Mouse (Mus musculus) layer of hippocampus, adult 11-12 months (tissue): ENCODE measurements around the gene Ltbp1.

ENCODE experiments used
- DNase-seq: peaks from one replicate; pipeline ENCODE4 v3.0.0; 2022; ENCODE audit warnings: low spot score

Ltbp1 gene

DNA sequence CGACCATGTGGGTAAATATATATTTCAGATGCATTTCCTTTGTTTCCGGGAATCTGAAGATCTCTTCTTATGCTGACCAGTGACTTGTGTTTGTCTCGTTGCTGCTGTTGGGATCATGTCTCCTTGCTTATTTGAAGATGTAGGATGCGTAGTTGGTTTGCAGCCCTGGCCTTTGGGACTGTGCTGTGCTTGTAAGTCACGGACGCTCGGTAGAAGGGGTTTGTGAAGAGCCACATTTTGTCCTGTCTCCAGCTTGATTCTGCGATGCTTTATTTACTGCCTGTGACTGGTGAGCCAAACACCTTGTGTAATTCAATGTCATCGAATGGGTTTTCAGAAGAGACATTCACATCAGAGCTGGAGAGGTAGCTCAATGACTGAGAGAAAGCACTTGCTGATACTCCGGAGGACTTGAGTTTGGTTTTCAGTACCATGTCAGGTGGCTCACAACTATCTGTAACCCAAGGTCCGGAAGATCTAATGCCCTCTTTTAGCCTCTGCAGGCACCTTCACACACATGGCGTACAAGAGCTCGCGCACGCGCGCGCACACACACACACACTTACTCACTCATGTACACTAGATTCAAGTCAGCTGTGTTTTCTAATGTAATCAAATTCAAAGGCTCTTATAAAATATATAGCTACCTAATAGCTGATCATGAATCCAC, 362.3 kb downstream of the Ltbp1 start:
- DNase-seq: no peak

DNA sequence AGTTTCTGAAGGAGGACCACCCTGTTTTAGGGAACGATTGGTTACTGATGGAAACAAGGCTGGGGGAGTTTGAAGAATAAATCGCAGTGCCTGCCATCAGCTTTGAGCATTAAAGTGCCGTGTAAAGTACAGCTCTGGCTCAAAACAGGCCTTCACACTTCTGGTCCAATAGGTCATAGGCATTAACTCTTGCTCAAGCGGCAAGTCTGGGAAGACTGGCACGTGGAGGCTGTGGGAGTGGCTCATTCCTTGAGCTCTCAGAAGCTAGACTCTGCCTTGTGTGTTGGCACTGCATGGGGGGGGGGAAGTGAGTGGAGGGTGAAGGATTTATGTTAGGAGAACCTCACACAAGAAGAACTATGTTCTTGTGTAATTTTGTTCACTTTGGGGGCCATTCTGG, 363.2 kb downstream of the Ltbp1 start:
- DNase-seq: no peak

DNA sequence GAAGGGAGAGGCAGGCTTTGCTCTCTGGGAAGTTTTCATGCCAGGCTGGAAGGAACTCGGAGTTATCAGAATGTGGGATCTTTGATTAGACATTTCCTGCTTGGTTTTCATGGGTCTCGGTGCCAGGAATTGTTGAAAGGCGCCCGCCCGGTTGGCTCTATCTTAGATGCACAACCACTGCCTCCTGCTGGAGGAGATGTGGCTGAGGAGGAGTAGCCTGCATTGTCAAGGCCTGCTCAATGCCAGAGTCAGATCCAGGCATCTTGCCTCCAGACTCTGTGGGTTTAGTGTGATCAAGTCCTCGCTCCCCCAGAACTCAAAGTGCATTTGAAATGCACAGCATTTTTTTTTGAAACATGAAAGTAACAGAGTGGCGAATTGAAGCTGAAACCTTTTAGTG, 364.0 kb downstream of the Ltbp1 start:
- no peak for DNase-seq

DNA sequence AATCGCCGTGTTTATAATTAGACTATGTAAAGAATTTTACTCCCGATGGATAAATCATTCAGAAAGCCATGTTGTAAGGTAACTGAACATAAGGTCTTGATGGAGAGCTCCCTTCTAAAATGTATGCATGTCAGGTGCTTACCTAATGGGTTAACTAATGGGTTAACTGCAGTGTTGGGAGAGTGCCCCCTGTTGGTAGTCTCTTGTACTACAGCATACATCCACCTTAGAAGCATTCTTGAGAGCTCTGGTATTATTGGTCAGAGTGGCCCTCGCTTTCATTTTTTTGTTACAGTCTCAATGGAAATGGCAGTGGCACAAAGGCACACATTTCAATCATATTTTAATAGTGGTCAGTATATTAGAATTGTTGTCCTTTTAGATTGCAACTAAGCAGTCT, 364.8 kb downstream of the Ltbp1 start:
- DNase-seq: no peak

DNA sequence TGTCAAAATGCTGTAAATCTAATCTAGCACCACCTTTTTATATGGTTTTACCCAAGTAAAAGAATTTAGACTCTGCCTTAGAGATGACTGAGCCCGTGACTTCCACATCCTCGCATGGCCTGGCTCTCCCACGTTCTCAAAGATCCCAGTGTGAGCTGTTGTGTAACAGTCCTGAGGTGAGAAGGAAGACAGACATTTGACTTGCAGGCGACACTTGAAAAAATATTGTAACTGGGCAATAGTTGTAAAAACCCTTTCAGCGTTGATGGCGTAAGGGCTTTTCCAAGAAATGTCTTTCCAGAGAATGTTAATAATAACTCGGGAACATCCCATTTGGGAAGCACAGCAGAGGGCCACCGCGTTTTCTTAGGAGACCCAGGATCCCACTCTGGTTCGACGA, 366.3 kb downstream of the Ltbp1 start:
- no peak for DNase-seq

DNA sequence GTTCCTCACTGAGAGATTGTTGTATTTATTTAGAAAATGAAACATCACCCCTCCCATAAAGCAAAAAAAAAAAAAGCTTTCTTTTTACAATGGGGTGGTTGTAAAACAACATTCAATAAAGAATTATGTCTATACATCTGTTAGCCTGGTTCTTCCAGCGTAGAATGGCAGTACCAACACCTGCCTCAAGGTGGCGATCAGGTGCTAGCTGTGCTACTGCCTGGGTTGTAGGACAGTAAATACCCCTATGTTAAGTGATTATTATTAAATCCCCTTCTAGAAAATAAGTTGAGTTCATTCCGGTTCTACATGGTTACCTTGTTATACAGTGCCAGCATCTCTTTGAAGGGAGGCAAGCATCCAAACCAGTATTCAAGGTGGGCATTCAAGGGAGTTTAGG, 367.0 kb downstream of the Ltbp1 start:
- peak; percentile 57 for DNase-seq

DNA sequence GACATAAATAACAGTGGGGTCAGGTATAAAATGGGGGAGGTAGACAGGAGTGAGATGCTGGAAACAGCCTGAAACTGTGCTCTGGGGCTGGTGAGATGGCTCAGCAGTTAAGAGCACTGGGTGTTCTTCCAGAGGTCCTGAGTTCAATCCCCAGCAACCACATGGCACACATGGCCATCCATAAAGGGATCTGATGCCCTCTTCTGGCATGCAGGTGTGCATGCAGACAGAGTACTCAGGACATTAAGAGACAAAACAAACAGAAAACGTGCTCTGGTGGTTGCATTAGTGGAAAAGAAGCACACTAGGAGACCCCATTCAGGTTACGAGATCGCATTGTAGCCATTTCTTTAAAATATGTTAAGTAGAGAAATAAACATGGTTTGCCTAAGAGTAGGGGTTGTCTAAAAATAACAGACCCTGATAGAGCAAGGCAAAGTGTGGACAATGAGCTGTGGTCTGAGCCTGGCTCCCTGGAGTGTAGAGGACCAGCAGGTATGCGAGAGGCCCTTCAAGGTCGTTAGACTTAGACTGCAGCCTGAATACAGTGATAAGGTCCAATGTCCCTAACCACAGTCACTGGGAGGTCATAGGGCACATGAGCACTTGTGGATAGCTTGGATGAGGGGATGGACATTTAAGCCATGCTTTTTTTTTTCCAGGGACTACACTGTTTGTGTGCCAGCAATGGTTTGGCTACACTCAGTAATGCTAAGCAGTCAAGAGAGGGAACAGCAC, 369.1 kb downstream of the Ltbp1 start:
- DNase-seq: no peak

DNA sequence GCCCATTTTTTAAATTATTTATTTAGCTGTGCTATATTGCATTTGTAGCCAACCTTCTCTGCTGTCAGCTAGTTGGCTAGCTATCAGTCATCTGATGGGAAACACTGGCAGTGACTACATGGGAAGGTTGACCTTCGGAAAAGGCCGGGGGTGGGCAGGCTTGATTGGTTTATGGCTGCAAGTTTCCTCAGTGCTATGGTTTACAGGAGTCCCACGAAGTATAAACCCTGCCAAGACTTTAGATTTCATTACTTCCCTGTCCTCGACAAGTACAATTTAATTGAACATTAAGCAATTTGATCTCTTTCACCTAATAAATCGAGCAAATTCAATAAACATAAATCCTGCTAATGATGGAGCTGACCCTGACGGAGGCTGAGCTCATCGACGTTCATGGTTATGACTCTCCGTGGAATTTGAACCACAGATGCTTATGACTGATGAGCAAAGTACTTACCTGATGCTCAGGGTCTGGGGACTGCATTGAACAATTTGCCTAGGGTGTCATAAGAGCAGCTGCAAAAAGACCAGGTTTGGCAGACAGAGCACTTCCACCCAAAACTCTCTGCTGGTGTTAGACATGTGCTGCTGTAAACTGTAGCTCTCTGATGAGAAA, 373.0 kb downstream of the Ltbp1 start:
- DNase-seq: no peak

DNA sequence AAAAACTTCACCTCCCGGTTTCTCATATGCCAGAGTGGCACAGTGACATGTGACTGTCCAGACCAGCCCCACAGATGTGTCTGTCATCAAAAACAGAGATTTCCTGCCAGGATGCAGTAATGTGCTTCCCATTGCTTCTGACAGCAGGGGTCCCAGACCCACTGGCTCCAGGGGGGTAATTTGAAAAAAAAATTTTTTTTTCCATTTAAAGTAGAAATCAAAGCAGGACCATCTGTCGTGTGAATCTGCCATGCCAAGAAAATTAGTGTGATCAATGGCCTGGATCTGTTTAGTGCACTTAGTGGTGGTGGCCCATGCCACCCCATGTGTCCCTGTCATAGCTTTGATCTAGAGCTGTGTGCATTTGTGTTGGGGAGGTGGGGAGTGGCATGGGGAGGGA, 374.8 kb downstream of the Ltbp1 start:
- no peak for DNase-seq

DNA sequence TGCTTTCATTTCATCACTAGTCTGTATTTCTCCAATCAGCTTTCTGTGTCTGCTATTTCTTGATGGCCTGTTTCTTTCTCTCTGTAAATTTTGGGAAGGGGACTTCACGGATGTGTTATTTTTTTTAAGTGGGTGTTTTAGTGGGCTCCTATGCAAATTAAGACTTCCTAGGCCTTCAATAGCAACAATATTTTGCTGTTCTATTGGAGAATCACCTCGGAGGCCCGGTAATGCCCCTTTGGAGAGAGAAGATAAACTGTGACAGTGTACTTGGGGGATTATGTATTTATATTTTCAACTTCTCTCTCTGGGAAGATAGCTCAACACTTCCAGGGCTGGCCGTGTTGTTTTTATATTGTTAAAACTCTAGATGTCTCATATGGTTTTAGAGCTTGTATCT, 383.0 kb downstream of the Ltbp1 start:
- no peak for DNase-seq

DNA sequence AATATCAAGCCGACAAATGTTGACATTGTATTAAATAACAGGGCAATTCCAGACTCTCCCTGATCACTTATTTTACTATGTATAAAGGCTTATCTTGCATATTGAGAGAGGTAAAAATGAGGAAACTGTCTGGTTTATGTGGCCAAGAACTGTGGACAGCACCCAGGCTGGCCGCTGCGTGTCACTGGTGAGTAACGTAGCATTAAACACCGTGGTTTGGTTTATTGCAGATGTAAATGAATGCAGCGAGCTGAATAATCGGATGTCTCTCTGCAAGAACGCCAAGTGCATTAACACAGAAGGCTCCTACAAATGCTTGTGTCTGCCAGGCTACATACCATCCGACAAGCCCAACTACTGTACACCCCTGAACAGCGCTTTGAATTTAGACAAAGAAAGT, 384.8 kb downstream of the Ltbp1 start:
- DNase-seq: no peak

DNA sequence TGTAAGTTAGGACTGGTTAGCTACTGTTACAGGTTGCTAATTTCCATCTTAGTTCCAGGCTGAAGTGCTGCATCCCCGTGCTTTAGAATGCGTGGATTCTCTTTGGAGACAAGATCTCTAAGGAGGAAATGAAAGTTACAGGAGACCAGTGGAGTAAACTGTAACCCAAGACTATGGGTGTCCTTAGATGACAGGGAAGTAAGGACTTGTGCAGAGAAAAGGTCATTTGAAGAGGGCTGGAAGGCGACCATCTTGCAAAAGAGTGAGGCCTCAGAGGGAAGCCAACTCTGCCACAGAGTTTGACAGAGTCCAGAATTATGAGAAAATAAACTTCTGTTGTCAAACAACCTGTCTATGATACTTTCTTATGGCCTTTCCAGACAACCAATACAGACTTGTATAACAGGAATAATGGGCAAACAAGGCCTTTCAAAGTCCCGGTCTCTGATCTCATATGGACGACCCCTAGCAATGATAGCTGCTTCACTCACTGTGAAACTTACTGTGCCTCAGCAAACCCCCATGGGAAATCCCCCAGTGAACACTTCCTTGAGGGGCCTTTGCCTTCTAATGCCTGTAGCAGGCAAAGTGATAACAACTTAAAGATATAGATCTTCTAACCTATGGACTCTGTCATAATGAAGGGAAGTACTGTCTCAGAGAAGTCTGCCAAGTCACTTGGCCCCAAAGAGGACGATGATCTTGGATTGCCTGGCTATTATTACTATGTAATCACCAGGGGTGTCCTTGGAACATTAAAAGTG, 386.2 kb downstream of the Ltbp1 start:
- no peak for DNase-seq

DNA sequence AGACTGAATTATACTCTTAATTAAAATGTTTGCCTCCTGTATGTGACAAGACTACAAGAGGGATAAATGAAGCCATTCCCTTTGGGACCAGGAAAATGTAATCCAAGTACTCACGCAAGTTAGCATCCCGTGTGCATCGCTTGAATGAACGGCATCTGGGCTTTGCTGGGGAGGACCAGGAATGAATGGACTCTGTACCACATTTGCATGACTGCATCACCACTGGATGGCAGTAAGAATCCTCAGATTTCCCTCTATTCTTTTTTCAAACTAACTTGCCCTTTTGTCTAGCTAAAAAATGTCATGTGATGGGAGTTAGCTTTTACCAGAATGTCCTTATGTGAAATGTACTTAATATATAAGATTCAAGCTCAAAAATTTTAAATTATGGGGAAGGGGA, 401.0 kb downstream of the Ltbp1 start:
- DNase-seq: peak; percentile 46

DNA sequence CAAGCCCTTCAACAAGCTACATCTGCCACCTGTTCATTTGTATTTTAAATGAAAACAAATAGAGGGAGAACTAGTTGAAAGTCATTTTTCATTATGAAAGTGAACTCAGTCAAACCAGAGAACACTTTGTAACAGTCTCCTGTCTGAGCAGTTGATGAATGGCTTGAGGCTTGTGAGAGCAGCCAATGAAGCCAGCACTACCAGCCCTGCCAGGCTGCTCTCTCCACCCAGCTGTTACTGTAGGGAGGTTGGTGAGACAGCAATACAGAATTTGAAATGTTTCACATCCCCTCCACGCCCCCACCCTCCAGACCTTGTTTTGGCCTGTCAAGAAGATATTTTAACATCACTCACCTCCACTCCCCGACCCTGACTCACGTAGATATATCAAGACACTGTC, 411.5 kb downstream of the Ltbp1 start:
- no peak for DNase-seq

DNA sequence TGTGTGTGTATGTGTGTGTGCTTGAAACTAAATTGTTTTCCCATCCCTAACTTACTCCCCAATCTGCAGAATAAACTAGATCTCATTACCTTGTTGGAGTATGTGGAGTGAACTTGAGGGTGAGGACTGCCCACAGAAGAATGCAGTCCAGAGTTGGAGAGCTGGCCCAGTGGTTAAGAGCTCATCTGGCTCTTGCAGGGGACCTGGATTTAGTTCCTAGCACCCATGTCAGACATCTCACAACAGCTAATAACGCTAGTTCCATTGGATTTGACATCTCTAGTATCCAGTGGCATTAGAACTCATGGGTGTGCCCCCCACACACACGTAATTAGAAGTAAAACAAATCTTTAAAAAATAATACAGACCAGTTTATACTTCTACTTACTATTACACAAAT, 428.8 kb downstream of the Ltbp1 start:
- DNase-seq: no peak

DNA sequence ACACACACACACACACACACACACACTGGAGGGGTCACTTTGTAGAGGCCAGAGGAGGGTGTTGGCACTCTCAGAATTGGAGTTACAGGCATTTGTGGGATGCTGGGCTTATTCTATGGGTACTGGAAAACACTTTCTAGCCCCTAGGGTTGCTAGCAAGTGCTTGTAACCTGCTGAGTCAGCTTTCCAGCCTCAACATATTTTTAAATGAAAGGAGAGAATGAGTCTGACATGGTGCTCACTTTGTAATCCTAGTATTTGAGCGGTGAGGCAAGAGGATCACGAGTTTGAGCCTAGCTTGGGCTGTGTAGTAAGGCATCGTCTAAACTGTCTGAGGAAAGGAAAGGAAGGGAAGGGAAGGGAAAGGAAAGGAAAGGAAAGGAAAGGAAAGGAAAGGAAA, 429.5 kb downstream of the Ltbp1 start:
- no peak for DNase-seq

DNA sequence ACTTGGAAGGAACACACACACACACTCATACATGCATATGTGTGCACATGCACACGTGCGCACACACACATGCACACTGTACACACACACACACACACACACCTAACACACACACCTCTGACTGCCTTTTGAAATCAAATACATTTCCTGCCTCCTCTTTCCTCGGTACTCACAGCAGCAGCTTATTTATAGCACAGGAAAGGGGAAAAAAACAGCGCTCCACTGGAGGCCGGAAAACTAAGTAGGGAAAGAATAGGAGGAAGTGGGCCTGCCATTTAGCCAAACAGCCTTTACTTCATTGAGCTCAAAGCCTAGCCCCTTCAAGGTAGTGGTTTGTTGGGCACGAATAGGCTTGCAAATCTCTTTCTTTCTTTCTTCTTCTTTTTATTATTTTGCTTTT, 430.2 kb downstream of the Ltbp1 start, which contains the start of gene Rasgrp3:
Gene Rasgrp3 (plus strand): TSS at position 298 of the 400 bp plus-strand sequence.
- DNase-seq: no peak

DNA sequence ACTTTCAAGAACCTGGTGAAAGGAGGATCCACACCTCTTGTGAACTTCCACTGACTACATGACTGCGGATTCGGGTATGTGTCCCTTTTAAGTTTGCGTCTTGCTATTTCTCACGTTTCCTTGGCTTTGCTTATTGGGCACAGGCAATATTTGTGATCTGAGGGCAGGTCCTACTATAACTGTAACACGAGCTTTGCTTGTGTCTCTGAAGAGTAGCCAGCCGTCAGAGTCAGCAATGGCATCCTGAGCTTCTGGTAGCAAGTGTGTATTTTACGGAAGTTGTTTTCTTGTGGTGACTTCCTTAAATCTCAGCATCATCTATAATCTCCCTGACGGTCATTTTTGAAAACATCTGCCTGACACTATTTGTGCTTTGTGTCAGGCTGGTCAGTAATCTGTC, 430.7 kb downstream of the Ltbp1 start:
- DNase-seq: no peak

DNA sequence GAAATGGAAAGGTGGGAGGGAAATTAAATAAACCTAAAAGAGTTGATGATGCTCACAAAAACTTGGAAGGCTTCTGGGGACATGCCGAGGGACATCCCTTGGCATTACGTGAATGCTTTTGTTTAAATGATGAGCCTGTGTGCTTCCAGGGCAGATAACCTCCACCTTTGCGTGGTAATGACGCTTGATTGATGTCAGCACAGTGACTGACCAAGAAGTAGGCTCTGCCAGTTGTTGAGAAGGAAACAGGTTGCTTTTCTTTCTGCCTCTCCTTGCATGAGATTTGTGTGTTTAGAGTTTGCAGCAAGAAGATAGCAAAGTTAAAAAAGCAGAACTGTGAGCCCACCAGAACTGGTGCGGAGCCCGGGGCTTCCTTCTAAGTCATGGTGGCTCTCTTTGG, 431.5 kb downstream of the Ltbp1 start:
- DNase-seq: no peak

DNA sequence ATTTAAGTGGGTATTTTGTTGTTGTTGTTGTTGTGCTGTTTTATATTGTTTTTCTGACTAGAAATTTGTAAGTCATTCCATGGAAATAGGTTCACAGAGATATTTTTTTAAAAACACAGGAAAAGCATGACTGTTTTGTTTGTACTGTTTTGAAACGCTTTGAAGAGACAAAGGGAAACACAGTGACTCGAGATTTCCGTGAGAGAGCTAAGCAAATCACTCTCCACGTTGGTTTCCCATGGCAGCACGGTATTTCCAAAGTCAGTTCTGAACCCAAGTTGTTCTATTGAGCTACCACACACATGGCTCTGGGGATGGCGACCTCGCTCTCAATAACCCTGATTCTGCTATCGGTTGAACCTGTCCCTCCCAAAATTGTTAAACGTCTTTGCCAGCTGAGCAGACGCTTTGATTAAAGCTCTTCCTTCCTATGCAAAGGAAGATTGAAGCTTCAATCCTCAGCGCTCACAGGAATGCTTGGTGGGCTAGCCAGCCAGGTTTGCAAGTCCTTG, 431.9 kb downstream of the Ltbp1 start:
- DNase-seq: no peak

DNA sequence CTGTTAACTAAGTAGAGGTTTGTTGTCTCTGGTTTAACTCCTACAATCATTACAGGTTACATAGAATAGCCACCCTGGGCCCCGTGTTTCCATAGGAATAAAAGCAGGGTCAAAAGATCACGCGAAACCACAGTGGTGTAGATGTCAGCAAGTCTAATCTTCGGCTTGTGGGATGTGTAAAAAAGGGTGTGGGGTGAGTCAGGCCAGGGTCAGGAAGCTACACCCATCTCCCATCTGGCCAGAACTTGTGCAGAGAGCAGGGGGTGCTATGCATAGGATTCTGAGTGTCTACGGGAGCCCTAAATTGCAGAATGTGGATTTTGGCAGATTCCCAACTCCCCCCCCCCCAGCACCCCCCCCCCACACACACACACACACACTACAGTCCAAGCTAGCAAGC, 432.8 kb downstream of the Ltbp1 start:
- DNase-seq: no peak

DNA sequence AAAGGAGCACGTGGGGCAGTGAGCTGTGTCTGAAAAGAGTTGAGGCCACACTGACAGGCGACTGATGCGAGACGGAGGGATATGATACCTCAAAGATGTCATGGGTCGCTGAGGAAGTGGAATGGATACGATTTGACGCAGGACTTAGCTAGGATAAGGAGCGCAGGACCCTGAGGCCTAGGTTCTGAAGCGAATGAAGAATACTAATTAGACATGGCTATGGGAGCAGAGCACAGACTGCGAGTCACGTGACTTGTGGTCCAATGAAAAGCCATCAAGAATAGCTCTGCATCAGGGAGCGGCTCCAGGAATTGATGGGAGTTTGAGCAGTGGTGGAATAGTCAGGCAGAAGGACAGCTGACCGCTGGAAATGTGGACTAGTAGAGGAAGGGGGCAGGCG, 433.7 kb downstream of the Ltbp1 start:
- DNase-seq: no peak

DNA sequence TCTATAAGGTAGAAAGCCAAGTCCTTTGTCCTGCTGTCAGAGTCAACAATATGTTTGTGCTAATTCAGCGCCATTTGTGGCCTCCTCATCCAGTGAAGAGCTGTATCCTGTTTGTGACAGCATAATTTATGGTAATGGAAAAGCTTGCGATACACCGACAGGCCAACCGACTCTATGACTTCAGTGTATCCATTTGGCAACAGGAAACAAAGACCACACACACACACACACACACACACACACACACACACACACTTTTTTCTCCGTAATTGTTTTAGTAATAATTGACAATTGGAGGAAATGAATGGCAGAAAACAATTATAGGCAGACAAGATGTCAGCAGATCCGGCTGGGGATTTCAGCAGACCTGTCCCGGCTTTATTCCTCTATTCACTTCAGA, 435.3 kb downstream of the Ltbp1 start:
- DNase-seq: no peak
